Mouse (Mus musculus) skeletal muscle tissue, adult 2 months (tissue): Measurements from ENCODE around the gene Ccser1.

Experiments used
- DNase-seq: peaks from one replicate; pipeline ENCODE4 v3.0.0-alpha.2; 2012; ENCODE audit warnings: low read depth, low spot score

Gene Ccser1

DNA sequence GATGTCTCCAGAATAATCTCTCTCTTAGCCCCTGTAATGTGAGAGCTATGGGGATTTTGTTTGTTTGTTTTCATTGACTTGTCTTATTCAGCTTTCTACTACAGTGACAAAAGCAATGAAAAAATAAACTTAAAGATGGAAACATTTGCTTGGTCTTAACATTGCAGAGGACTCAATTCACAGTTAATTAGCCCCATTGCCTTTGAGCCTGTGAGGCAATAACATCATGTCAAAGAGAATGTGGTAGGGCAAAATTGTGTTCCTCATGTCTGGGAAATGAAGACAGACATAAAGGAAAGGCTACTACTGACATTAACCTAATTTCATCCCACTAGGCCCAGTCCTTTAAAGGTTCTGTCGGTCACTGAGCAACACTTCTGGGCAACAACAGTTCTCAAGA is 484.4 kb downstream of the Ccser1 start:
- no peak for DNase-seq

DNA sequence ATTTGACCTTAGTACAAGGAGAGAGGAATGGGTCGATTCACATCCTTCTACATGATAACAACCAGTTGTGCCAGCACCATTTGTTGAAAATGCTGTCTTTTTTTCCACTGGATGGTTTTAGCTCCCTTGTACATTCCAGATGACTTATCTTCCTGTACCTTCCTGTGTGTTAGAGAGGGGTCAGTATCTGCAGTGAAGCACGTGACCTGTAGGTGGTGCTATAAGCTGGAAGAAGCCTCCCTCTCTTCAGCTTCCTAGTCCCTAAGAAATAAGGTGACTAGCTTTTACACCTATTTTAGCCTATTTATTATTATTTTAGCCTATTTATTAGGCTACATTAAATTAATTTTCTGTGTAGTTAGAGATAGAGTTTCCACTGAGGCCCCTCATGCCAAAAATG is 506.9 kb downstream of the Ccser1 start:
- DNase-seq = no peak

GRCm38 (mm10) chr6:61703003-61703402 is 522.9 kb downstream of the Ccser1 start:
- no peak for DNase-seq

DNA sequence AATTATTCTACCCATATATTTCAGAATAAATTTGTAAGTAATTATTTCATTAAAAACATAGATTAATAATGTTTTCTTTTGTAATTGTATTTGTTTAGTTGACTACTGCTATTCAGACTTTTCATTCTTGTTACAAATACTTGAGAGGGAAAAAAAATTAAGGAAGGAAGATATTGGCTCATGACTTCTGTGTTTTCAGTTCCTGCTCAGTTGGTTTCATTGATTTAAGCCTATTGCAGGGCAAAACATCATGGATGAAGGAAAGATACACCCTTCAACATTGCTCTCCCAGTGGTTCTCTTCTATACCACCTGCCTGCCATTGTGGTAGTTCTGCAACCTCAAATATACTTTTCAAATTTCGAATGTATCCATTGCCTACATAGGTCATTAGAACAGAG is 541.1 kb downstream of the Ccser1 start:
- no peak for DNase-seq

- DNase-seq = no peak
These were observed 548.9 kb downstream of the Ccser1 start for GRCm38 (mm10) chr6:61729065-61729464.

DNA sequence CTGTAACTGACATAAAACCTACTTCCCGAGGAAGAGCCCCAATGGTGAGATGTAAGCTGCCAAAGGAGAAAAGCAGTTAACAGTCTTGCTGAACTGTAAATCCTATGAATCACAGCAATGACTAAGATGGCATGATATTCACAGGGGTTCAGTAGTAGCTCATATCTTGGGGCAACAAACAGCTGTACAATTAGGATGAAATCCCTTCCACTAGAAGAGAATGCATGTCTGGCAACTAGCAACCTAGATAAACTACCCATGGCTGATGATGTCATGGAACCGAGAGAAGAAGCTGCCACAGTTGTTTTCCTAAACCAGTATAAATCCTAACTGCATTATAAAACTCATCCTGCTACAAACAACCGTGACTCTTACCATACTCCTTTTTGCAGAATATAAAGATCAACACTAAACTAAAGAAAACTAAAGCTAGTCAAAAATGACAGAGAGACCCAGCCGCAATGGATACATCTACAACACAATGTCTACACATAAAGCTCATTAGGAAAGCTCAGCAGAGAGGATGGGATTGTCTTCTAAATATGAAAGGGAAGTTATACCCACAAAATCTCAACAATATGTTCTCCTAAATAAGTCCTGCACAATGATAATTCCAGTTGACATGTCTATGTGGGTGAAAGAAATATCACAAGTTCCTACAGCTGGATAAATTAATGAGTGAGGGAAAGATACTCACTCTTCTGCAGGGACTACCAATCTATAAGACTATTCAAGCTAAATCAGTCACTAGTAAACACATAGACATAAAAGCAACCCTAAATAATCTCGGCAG is 550.2 kb downstream of the Ccser1 start:
- DNase-seq = no peak

DNA sequence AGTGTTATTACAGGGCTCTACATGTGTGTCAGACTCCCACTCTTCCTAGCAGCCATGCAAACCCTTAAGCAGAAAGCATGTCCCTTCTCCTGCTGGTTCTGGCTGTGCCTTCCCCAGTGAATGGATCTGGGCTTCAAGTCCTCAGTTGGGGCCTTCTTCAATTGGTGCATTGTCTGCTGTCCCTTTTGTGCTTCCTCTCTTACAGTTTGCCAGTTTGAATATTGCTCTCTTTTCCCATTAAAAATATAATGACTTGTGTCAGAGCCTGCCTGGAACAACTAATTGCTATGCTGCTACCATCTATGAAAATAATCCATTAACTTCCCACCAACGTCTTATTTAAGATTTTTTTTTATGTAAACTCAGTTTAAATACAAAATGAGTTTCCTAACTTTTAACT is 566.2 kb downstream of the Ccser1 start:
- no peak for DNase-seq

GRCm38 (mm10) chr6:61762135-61762534 is 582.0 kb downstream of the Ccser1 start:
- DNase-seq = no peak

- DNase-seq = no peak
These were observed 583.3 kb downstream of the Ccser1 start for GRCm38 (mm10) chr6:61763379-61763778.

DNA sequence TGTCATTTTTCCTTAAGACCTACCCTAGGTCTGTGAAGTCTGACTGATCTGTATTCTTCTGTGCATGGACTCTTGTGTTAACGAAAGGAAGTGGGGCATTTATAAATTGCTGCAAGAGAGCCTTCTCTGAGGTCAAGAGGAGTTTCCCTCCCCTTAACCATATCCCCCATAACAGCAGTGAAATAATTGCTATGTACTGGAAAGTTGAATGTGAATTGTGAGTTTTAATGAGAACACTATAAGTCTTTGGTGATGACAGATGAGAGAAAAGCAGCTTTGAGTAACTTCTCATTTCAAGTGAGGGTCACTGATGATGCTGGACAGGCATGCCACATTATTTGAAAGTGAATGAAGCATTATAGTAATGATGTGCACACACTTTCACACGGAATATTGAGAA is 585.7 kb downstream of the Ccser1 start:
- no peak for DNase-seq

DNA sequence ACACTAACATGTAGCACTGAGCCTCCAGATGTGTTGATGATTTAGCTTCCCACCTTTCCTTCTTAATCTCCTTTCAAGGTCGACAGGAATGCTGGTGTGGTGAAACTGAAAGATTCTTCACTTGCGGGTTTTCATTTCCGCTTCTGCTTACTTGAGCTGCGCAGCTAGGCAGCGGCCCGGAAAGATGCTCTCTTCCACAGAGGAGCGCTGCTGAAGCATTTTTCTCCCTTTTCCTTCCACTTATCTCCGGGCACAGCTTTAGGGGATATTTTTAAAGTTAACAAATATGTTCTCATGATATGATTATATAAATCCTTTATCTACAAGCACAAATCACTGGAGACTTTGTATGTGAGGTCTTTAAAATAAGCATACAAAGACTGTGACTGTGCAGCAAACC is 587.0 kb downstream of the Ccser1 start:
- no peak for DNase-seq

DNA sequence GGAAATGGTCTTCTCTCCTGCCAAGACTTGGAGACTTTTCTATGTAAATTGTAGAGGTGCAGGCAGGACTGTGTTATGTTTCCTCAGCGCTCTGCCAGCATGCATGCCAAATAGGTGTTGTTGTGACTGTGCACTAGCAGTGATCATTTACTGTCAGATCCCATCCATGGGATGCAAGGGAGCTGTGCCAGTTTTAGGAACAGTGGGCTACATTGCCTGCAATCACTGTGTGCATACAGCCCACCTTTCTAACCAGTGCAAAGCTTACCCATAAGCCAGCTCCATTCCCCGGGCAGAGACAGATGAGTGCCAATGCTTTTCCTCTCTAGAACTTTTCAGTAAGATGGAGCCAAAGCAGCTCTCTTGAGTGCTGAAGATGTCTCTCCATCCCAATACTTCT is 606.6 kb downstream of the Ccser1 start:
- DNase-seq = no peak

DNA sequence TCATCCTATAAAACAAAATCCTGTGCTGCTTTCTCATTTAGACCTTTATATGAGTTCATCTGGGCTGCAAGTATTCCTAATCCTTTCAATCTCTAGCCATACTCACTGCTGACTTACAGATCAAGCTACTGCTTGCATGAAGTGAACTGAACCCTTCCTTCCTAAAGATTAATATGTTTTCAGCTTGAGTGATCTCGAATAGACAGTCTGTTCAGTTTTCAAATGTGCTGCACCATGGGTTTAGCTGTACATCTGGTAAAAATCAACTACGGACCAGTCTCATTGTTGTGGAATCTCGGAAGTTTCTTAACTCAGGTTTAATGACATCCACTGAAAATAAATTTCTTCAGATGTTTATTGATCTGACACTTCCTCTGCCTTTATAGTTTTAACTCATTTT is 620.8 kb downstream of the Ccser1 start:
- no peak for DNase-seq

- no peak for DNase-seq
These were observed 625.4 kb downstream of the Ccser1 start for GRCm38 (mm10) chr6:61805481-61805880.

GRCm38 (mm10) chr6:61817716-61818115 is 637.6 kb downstream of the Ccser1 start:
- DNase-seq = no peak

GRCm38 (mm10) chr6:61876302-61876701 is 696.2 kb downstream of the Ccser1 start:
- DNase-seq = no peak

- DNase-seq = no peak
These were observed 718.1 kb downstream of the Ccser1 start for GRCm38 (mm10) chr6:61898238-61898637.

DNA sequence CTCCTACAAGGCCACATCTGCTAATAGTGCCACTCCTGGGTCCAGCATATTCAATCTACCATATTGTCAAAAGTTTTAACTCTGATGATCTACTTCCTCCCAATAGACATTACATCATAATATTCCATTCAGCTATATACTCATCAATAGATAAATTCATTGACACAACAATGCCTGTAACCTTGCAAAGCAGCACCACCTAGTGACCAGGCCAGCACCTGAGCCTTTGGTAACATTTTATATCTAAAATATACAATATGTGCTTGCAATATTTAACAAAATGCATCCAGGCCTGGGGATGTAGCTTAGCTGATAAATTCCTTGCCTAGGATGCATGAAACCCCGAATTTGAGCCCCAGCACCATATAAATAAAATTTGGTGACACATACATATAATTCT is 722.6 kb downstream of the Ccser1 start:
- no peak for DNase-seq

- no peak for DNase-seq
These were observed 732.8 kb downstream of the Ccser1 start for GRCm38 (mm10) chr6:61912896-61913295.

DNA sequence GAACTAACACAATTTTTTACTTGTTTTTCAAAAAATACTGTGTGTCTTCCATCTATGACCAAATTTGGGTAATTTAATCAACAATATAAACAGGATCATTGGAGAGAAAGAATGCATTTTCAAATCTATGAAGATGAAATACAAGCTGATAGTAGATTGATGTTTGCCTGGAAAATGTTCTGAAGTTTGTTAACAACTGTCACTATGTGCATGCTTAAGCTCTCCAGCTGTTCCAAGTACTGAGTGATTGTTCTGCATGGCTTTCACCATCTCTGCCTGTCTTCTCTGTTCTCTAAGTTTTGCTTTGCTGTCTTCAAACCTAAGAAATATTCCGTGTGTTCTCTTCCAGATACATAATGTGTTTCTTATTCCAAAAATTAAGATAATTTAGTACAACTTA is 751.5 kb downstream of the Ccser1 start:
- no peak for DNase-seq

GRCm38 (mm10) chr6:61936656-61937055 is 756.5 kb downstream of the Ccser1 start:
- DNase-seq = no peak

DNA sequence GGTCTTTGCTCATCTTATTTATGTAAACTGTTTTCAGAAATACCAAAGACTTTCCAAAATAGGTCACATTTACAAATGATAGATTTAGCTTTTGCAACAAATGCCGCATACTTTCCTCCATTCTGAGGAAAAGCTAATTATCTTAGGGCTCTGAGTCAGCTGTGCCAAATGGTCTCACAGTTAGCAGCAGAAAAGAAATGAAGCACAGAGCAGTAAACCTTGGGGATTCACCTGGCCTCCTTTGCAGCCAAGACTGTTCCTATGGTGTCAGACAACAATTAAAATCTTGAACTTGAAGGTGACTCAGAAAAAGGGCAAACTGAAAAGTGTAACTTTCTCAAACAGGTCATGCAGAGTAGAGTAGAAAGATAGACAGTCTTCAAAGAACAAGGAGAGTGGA is 759.1 kb downstream of the Ccser1 start:
- DNase-seq = no peak

- DNase-seq = no peak
These were observed 773.6 kb downstream of the Ccser1 start for GRCm38 (mm10) chr6:61953703-61954102.

- DNase-seq = no peak
These were observed 796.8 kb downstream of the Ccser1 start for GRCm38 (mm10) chr6:61976878-61977277.
